Mouse (Mus musculus): ENCODE results near the gene Tm4sf5.
A peak's percentile ranks its signal among the peaks of the same experiment; 100 is the strongest.
"Not testable (repeated sequence)": the region's sequence is repeated elsewhere in the genome, so short reads cannot be mapped to it uniquely, and the experiment has no call there.

The Tm4sf5 gene

GRCm38 (mm10) chr11:70504970-70505369 lies at the start of gene Tm4sf5:
Gene Tm4sf5 (plus strand): TSS chr11:70505244.
- DNase-seq, result no peak

DNA sequence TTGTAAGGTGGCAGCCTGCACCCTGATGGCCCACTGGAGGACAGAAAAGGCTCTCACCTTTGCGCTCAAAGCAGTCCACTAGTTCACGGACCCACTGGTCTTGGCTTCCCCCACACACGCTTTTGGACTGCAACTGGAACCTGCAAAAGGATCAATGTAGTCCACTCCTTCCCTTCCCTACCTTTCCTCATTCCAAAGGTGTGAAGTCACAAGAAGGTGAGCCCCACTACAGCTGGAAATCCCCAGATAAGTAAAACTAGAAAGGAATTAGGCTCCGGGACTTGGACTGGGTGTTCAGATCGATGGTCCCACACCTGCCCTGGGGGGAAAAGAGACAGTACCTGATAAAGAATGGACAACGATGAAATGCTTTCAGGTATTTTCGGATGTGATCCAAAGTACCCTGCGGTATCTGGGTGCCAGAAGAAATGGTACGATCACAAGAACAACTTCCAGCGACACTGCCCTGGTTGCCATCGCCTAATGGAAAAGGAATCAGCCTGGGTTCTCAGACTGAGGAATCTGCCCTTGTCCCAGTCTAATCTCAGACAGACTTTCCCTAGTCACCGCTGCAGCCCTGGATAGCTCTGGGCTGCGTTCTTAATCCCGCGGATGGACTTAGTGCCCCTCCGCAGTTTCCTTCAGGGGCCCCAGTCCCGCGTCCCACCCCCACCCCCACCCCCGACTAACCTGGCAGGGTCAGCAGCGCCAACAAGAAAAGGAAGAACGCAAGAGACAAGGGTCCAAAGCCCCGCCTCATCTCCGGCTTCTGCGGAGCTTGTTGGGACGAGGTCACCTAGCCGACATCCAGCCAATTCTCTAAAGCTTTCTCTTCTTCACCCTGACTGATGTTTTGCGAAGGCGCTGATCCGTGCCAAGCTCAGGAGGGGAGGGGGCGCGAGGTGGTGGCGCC lies 46.1 kb upstream of the Tm4sf5 start, which contains the start of gene Zmynd15:
Gene Zmynd15, plus strand, starts transcription at position 746 of the 913 bp plus-strand sequence.
- DNase-seq, result no peak

DNA sequence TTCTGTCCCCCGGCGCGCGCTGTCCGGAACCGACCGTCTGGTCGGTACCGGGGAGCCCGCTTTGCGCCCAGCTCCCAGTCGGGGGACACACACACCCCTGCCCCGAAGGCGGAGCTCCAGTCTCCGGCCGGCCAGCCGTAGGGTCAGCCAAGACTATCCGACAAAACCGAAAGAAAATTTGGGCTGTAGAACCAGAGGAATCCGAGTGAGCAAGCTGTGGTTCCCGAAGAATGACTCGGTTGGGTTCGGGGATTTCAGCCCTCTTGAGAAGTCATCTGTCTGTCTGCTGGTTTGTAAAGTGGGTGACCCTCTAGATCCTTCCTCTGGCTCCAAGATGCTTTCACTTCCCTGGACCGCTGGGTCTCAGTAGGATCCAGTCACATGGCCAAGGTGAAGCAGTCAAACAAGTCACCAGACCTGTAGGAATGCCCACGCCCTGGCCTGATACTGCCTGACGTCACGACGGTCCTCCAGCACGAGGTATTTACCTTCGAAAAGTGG lies 45.4 kb upstream of the Tm4sf5 start, which contains the start of gene Cxcl16:
Gene Cxcl16, minus strand, starts transcription at position 384 of the 501 bp plus-strand sequence.
- DNase-seq, result peak; percentile 62

DNA sequence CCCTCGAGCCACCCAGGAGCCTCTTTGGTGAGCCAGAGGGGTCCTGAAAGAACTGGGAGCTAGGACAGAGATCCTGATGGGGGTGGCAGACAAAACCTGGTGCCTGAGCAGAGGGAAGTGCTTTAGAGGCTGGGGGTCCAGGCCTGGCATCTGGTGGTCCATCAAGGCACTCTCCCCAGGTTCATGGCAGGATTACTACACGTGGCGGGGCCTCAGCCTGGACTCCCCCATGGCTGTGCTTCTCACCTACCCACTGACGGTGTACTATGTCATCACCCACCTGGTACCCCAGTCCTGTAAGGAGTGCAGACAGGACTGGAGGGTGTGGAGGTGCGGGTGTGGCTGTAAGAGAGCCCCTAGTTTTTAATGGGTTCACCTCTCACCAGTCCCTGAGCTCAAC lies 41.1 kb upstream of the Tm4sf5 start:
- DNase-seq, result no peak

DNA sequence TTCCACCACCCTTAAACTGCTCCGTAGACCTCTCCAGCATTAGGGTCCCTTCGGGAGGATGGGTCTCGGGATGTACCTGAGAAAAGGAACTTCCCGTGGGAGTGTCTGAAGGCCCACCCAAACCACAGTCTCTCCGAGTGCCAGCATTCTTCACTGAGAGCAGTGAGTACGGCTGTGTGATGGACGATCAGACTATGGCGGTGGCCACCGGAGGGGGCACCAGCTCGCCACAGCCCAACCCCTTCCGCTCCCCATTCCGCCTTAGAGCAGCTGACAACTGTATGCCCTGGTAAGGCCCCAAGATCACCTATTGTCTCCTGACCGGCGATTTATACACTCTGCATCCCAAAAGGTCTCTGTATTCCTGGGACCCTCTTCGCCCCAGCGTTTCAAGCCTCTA lies 39.8 kb upstream of the Tm4sf5 start:
- no peak for DNase-seq

- peak; percentile 49 for DNase-seq
Measured at GRCm38 (mm10) chr11:70465824-70466223, 39.2 kb upstream of the Tm4sf5 start.

DNA sequence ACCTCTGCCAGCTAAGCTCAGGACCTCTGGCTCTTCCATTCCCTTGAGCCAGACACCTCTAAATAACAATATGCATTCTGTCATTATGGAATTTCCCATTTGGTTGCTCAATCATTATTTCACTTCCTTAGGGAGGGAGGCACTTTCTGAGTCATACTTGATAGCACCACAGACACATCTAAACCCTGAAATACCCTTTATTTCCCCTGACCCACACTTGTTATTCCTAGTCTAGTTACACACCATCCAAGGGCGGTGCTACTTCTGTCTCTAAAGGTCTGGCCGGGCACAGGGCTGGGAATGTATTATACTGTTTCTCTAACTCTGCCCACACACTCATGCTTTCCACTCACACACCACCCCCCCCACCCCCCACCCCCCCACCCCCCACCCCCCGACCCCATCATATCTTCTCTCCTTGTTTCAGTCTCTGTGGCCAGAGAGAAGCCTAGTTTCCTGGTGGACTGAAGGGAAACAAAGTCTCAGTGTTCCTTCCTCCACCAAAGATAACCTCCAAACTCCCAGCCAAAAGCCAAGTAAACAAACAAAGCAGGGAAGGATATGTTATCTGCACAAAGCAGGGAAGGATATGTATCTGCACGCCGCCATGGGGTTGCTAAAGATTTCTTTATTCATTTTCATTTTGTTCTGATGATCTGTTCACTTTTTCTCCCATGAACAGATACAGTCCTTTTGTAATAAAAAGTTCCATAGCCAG lies 37.0 kb upstream of the Tm4sf5 start:
- DNase-seq, result no peak

DNA sequence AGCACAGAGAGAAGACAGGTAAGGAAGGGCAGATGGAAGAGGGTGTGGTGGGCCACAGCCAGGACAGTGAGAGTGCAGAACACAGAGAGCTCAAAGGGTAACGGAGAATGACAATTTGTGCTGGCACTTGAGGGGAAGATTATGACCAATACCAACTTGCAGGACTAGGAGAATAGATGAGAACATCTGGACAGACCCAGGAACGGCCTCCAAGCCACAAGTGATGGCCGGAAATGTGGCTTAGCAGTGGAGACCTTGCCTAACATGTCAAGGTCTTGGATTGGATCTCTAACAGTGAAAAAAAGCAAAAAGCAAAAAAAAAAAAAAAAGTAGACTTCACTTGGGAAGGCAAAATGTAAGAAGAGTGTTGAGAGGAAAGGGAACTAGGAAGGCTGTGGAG lies 35.3 kb upstream of the Tm4sf5 start:
- no peak for DNase-seq

DNA sequence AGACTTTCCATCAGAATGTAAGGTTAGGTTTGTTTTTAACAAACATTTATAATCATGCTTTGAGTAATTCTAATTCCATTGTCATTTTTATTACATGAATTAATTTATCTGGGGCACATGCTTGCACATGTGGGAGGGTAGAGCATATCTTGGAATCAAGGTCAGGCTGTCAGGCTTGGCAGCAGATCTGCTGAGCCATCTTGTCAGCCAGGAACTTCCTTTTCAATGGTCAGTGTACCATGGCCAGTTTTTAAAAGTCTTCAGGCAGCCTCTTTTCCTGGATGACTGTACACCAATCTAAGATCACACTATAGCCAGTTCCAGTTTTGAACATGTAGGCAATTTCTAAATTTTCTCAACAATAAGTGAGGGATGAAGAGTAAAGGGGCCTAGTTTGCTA lies 32.3 kb upstream of the Tm4sf5 start:
- peak; percentile 84 for DNase-seq

GRCm38 (mm10) chr11:70473291-70473690 lies 31.8 kb upstream of the Tm4sf5 start:
- DNase-seq, result not testable (repeated sequence)

GRCm38 (mm10) chr11:70474872-70475534 lies 30.0 kb upstream of the Tm4sf5 start:
- peak; percentile 86 for DNase-seq

DNA sequence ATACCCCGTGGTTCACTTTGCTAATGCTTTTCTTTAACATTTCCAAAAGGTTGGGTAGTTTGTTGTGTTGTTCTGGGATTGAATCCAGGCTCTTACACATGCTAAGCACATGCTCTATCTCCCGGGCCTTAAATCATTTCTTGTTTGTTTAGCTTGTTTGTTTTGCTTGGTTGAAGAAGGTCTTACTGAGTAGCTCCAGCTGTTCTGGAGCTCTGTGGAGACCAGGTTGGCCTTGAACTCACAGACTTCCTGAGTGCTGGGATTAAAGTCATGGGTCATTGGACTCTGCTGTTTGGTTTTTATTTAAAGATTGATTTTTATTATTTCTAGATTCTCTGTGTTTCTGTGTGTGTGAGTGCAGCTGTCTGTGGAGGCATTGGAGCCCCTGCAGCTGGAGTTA lies 19.5 kb upstream of the Tm4sf5 start:
- DNase-seq, result no peak

GRCm38 (mm10) chr11:70487816-70488215 lies 17.2 kb upstream of the Tm4sf5 start:
- DNase-seq, result no peak

DNA sequence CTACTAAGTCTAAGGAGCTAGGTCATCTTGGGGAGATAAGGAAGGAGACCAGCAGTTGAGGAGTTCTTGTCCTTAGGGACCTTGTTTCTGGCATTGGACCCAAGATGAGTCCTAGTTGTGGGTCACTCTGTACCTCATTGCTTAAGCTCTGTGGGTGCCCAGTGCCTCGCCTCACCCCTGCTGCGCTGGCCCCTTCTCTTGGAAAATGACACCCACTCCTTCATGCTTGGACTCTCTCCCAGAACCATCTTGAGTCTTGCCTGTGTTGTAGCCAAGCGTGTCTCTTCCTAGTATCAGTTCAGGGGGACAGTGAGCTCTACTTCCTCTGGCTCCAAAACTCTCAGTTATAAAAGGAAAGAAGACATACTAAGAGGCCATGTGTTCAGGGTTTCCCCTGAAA lies 15.9 kb upstream of the Tm4sf5 start:
- no peak for DNase-seq

DNA sequence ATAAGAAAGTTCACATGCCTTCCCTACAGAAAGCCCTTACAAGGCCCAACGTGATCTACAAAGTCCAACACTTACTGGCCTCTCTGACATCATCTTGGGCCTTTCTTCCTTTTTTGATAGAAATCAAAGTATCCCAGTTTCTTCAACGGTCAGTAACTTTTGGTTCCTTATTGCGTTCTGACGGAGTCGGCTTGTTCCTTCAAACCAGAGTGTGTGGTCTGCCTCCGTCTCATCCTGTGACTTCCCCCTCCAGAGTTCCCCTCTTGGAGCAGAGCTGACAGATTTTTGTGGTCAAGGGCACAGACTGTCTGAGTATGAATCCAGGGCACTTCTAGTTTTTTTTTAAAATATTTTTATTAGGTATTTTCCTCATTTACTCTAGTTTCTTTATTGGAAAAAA lies 15.4 kb upstream of the Tm4sf5 start:
- no peak for DNase-seq

- peak; percentile 69 for DNase-seq
Measured at GRCm38 (mm10) chr11:70499566-70500475, 5.2 kb upstream of the Tm4sf5 start.

DNA sequence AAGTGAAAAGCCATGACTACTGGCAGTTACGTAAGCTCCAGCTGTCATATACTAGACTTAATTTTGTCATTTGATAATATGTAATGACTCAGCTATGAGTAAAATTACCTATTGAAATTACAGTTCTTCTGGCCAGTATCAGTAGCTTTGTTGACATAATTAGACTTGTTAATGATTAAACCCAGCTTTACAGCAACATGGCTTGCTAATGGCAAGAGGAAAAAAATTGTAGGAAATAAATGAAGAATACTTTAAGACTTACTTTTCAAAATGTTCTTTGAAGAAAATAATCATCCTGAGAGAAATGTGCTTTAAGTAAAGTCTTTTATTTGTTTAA lies 4.6 kb upstream of the Tm4sf5 start:
- no peak for DNase-seq

GRCm38 (mm10) chr11:70502018-70502417 lies 3.0 kb upstream of the Tm4sf5 start:
- DNase-seq, result no peak

- DNase-seq, result peak; percentile 85
Measured at GRCm38 (mm10) chr11:70506385-70506784, 1.3 kb downstream of the Tm4sf5 start.

DNA sequence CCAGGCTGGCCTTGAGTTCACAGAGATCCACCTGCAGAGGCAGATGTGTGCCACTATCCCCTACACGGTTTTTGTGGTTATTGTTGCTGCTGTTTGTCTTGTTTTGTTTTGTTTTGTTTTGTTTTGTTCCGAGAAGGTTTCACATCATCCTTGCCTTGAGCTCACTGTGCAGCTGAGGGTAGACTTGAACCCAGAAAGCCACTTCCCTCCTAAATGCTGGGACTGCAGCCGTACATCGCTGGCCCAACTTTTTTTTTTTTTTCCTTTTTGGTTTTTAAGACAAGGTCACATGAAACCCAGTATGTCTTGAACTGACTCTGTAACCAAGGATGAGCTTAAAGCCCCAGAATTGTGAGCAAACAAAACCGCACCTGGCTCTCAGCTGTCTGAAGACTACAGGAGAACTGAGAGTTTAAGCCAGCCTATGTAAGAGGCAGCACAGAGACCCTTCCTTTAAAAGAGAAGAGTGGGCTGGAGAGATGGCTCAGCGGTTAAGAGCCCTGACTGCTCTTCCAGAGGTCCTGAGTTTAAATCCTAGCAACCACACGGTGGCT lies 2.0 kb downstream of the Tm4sf5 start:
- DNase-seq, result no peak

DNA sequence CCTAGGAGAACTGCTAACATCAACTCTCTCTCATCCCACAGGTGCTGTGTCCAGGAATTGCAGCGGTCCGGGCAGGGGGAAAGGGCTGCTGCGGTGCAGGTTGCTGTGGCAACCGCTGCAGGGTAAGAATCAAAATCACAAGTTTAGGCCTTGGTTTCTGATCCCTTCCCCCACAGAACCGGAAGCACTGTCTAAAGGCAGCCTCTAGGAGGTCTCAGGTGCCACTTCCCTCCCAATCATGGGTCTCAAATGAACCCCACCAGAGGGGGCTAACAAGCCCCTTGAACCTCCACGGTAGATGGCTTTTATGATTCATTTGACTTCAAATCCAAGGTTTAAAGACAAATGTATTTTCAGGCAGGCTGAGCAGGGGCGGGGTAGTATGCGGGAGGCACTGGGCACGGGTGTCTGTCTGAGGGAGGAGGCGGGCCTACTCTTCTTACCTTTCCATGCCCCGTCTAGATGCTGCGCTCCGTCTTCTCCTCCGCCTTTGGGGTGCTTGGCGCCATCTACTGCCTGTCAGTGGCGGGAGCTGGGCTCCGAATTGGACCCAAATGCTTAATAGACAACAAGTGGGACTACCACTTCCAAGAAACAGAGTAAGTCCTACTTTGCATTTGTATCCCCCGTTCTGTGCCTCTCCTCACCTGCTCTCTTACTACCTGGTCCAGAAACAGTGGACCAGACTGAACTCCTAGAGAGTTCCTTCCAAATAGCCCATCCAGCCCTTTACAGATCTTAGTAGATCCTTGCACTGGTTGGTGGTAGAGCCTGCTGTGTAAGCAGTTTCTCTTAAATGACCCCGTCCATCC lies 4.9 kb downstream of the Tm4sf5 start:
- DNase-seq, result peak; percentile 64
